Mouse (Mus musculus): ENCODE measurements at regions not wholly inside any gene's neighbourhood (a gene's known extent, or its start where the extent isn't known, plus 50 kb on each side); places are given as distances from the start of the nearest gene placed in this dataset.
A peak's percentile ranks its signal among the peaks of the same experiment; 100 is the strongest.

- peak; percentile 19 for DNase-seq (ENCODE audit: low read depth)
Observed at GRCm38 (mm10) chr4:87665149-87665548, 368.0 kb downstream of the Mllt3 start.

- DNase-seq (ENCODE audit: low read depth): no peak
Observed at GRCm38 (mm10) chr4:87662876-87663275, 370.3 kb downstream of the Mllt3 start.

- no peak for DNase-seq (ENCODE audit: low read depth)
Observed at GRCm38 (mm10) chr4:87658316-87658715, 374.8 kb downstream of the Mllt3 start.

GRCm38 (mm10) chr4:87657855-87658254 lies 375.3 kb downstream of the Mllt3 start:
- DNase-seq (ENCODE audit: low read depth): no peak

GRCm38 (mm10) chr4:87653440-87654165 lies 379.6 kb downstream of the Mllt3 start:
- no peak for DNase-seq (ENCODE audit: low read depth)

GRCm38 (mm10) chr4:87652314-87652934 lies 380.7 kb downstream of the Mllt3 start:
- no peak for DNase-seq (ENCODE audit: low read depth)

- DNase-seq (ENCODE audit: low read depth): no peak
Observed at GRCm38 (mm10) chr4:87651275-87651674, 381.9 kb downstream of the Mllt3 start.

GRCm38 (mm10) chr4:87650837-87651236 lies 382.3 kb downstream of the Mllt3 start:
- no peak for DNase-seq (ENCODE audit: low read depth)

- DNase-seq (ENCODE audit: low read depth): no peak
Observed at GRCm38 (mm10) chr4:87650393-87650792, 382.8 kb downstream of the Mllt3 start.

- no peak for DNase-seq (ENCODE audit: low read depth)
Observed at GRCm38 (mm10) chr4:87648919-87649318, 384.2 kb downstream of the Mllt3 start.

- DNase-seq (ENCODE audit: low read depth): peak; percentile 54
Observed at GRCm38 (mm10) chr4:87647932-87648911, 384.9 kb downstream of the Mllt3 start.

GRCm38 (mm10) chr4:87642002-87642401 lies 391.2 kb downstream of the Mllt3 start:
- DNase-seq (ENCODE audit: low read depth): no peak

GRCm38 (mm10) chr4:87641551-87641950 lies 391.6 kb downstream of the Mllt3 start:
- no peak for DNase-seq (ENCODE audit: low read depth)

GRCm38 (mm10) chr4:87638380-87638646 lies 394.9 kb downstream of the Mllt3 start:
- no peak for DNase-seq (ENCODE audit: low read depth)

GRCm38 (mm10) chr4:87637629-87638379 lies 395.4 kb downstream of the Mllt3 start:
- DNase-seq (ENCODE audit: low read depth): no peak

GRCm38 (mm10) chr4:87611116-87611515 lies 380.8 kb upstream of the Slc24a2 start:
- no peak for DNase-seq (ENCODE audit: low read depth)

GRCm38 (mm10) chr4:87593644-87594043 lies 363.4 kb upstream of the Slc24a2 start:
- DNase-seq (ENCODE audit: low read depth): no peak

- DNase-seq (ENCODE audit: low read depth): no peak
Observed at GRCm38 (mm10) chr4:87590797-87591196, 360.5 kb upstream of the Slc24a2 start.

GRCm38 (mm10) chr4:87578164-87578563 lies 347.9 kb upstream of the Slc24a2 start:
- DNase-seq (ENCODE audit: low read depth): no peak

GRCm38 (mm10) chr4:87570950-87571349 lies 340.7 kb upstream of the Slc24a2 start:
- DNase-seq (ENCODE audit: low read depth): no peak

GRCm38 (mm10) chr4:87570470-87570891 lies 340.2 kb upstream of the Slc24a2 start:
- DNase-seq (ENCODE audit: low read depth): no peak

GRCm38 (mm10) chr4:87566616-87567015 lies 336.3 kb upstream of the Slc24a2 start:
- DNase-seq (ENCODE audit: low read depth): peak; percentile 4

All from NIH3T3 (cell line).